Mouse (Mus musculus) adrenal gland, adult 10 weeks (tissue): ENCODE measurements around the gene Msl3. TPM values are rescaled to one million over a fixed set of nuclear protein-coding genes. Genes with fewer than 3 reads are reported as not detected.

Source experiments
- polyA plus RNA-seq: library from polyadenylated mRNA; stranded (reverse); fragments of 350-450 nt; fragmentation: Illumina TruSeq; extraction: RNeasy Lipid Tissue Mini Kit (QIAGEN cat#74804); gene quantifications from one replicate; pipeline ENCODE4 v1.2.3, GENCODE M21; 2014; ENCODE audit warnings: low read depth, low replicate concordance

The Msl3 gene
- 167 TPM for polyA plus RNA-seq

GRCm38 (mm10) chrX:168673525-168674406 lies at the start of gene Msl3:
TSS of gene Msl3 (minus strand) at chrX:168673898.

Other genes starting within 250 kb of the Msl3 start
- gene Frmpd4, start 96.7 kb downstream of the Msl3 start, polyA plus RNA-seq: 6.5 TPM
- 8.5 TPM for gene Arhgap6, start 121.2 kb upstream of the Msl3 start, polyA plus RNA-seq